In the genomic region with DNA sequence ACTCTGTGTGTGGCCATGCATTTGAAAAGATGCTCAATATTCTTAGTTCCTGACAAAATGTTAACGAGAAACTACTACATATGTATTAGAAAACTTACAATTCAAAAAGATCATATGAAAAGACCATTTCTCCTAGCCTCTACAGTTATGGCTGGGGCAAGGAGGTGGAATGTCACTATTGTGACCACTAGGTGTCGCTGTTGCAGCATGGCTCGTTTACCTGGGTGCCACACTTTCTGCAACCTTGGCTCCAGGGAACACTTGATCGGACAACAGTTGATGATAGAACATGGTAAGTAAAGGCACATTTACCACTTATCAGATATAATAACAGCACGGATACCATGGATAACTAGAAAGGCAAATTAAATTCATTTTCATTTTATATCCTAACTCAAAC, we compare ENCODE assay signal across 9 mouse cellular contexts. TPM values are rescaled to one million over a fixed set of nuclear protein-coding genes. Genes with fewer than 3 reads are reported as not detected.
DNase-seq lines count a peak whose midpoint lies in the region; ATAC-seq lines count a peak whose summit lies in the region.
"Had no signal": no experiment of that assay in that cellular context is flagged by ENCODE, and none has a peak within 500 bp of the region (broad histone marks: within the 10 kb centered on the region; RNA-seq: fewer than 3 reads in every experiment).

No protein-coding gene starts in this region.

- H3K4me3 ChIP-seq in limb, embryonic 10.5 days = no peak overlapping the region
- no peak overlapping the region for H3K4me3 ChIP-seq in midbrain, embryonic 16.5 days (ENCODE audit: low read depth, low read length)
- H3K4me3 ChIP-seq: embryonic facial prominence, embryonic 12.5 days had no signal

- no peaks in the 10 kb centered on the region for H3K27me3 ChIP-seq in limb, embryonic 10.5 days (ENCODE audit: low read depth, poor library complexity, severe bottlenecking)
- no peaks in the 10 kb centered on the region for H3K27me3 ChIP-seq in midbrain, embryonic 16.5 days (ENCODE audit: control insufficient read depth, insufficient read depth, low read depth, low read length)
- H3K27me3 ChIP-seq: embryonic facial prominence, embryonic 12.5 days had no signal

- H3K4me1 ChIP-seq in limb, embryonic 10.5 days = no peaks in the 10 kb centered on the region
- H3K4me1 ChIP-seq in midbrain, embryonic 16.5 days (ENCODE audit: control insufficient read depth, insufficient read depth, low read length) = no peaks in the 10 kb centered on the region; the same call in 1 of the 2 replicates
- H3K4me1 ChIP-seq: embryonic facial prominence, embryonic 12.5 days had no signal

- no peak overlapping the region for H3K27ac ChIP-seq in limb, embryonic 10.5 days
- no peak overlapping the region for H3K27ac ChIP-seq in midbrain, embryonic 16.5 days (ENCODE audit: low read length)
- H3K27ac ChIP-seq: embryonic facial prominence, embryonic 12.5 days had no signal

- no peak overlapping the region for H3K4me2 ChIP-seq in midbrain, embryonic 16.5 days (ENCODE audit: low read length)
- H3K4me2 ChIP-seq: embryonic facial prominence, embryonic 12.5 days had no signal

- H3K9me3 ChIP-seq in limb, embryonic 10.5 days (replicated peaks) = no peaks in the 10 kb centered on the region
- H3K9me3 ChIP-seq in midbrain, embryonic 16.5 days (replicated peaks; ENCODE audit: control insufficient read depth, low read length, poor library complexity, severe bottlenecking) = no peaks in the 10 kb centered on the region
- H3K9me3 ChIP-seq: embryonic facial prominence, embryonic 12.5 days had no signal

- no peaks in the 10 kb centered on the region for H3K36me3 ChIP-seq in limb, embryonic 10.5 days
- H3K36me3 ChIP-seq in midbrain, embryonic 16.5 days (ENCODE audit: control insufficient read depth, insufficient read depth, low read length) = no peaks in the 10 kb centered on the region
- H3K36me3 ChIP-seq: embryonic facial prominence, embryonic 12.5 days had no signal

- no peak overlapping the region for H3K9ac ChIP-seq in midbrain, embryonic 16.5 days (ENCODE audit: low read depth, low read length)
- H3K9ac ChIP-seq: embryonic facial prominence, embryonic 12.5 days had no signal

- peak; percentile 90 for ATAC-seq in midbrain, embryonic 16.5 days

- DNase-seq in A20 (ENCODE audit: low read depth, low spot score) = peak; percentile 73
- DNase-seq in adrenal gland, adult (ENCODE audit: inconsistent age in 2 of 2, low spot score in 1 of 2) = peak; percentile 69 to 91
- peak; percentile 87 for DNase-seq in embryo, embryonic 10.5 days (ENCODE audit: low spot score)
- DNase-seq in gastrocnemius, postnatal 4 days (ENCODE audit: low spot score in 2 of 2) = peak; percentile 53 to 65
- peak; percentile 73 for DNase-seq in kidney, adult 18-20 months
- peak; percentile 88 for DNase-seq in limb, embryonic 10.5 days (ENCODE audit: low spot score)
- DNase-seq in spleen, postnatal 10 days (ENCODE audit: low spot score in 2 of 2) = peak; percentile 43 to 80

- 13% methylated on average over 5 of the region's 5 CpGs for WGBS in limb, embryonic 10.5 days
- 6% methylated on average over 5 of the region's 5 CpGs for WGBS in midbrain, embryonic 16.5 days

RNA-seq across cellular contexts. Expression of gene Zc3h12d, which starts 51.3 kb away (rescaled TPM):
- total RNA-seq in gastrocnemius, postnatal 4 days (2021) = under 1 TPM; 0.16 to 0.22 TPM
- polyA plus RNA-seq in limb, embryonic 10.5 days (2016; fragmentation: Nextera tagmentation; extraction: Ambion mirVana) = not detected in 2 replicates
- 0.16 and 0.25 TPM in 2 replicates for polyA plus RNA-seq in midbrain, embryonic 16.5 days (2015; fragmentation: Nextera tagmentation; extraction: Ambion mirVana)
